Mouse (Mus musculus) thymus, postnatal 36 days (tissue): ENCODE data around the gene Rad9a.
A peak's percentile ranks its signal among the peaks of the same experiment; 100 is the strongest.

ENCODE experiments used
- DNase-seq, 2 experiments: peaks; one replicate each; pipeline ENCODE4 v3.0.0; 2022; ENCODE audit warnings: mixed read lengths in 2 of 2

Rad9a gene

GRCm38 (mm10) chr19:4192251-4192985, 9.0 kb downstream of the Rad9a start:
- no peak for DNase-seq

GRCm38 (mm10) chr19:4191528-4192250, 9.8 kb downstream of the Rad9a start, which contains the start of gene Ppp1ca:
Ppp1ca (plus strand) TSS chr19:4192065.
- DNase-seq: peak; percentile 97 to 99

- DNase-seq: peak; percentile 88 to 96
Observed at GRCm38 (mm10) chr19:4190831-4191334, 10.6 kb downstream of the Rad9a start, which contains the start of gene Tbc1d10c. Tbc1d10c (minus strand) TSS chr19:4191284.

- peak; percentile 47 to 62 for DNase-seq
Observed at GRCm38 (mm10) chr19:4189051-4189620, 12.3 kb downstream of the Rad9a start.

- no peak for DNase-seq
Observed at GRCm38 (mm10) chr19:4187303-4187702, 14.2 kb downstream of the Rad9a start.

GRCm38 (mm10) chr19:4184976-4185975, 16.2 kb downstream of the Rad9a start:
- DNase-seq: peak; percentile 84 to 88

- DNase-seq: no peak
Observed at GRCm38 (mm10) chr19:4183689-4184088, 17.8 kb downstream of the Rad9a start.

- DNase-seq: no peak
Observed at GRCm38 (mm10) chr19:4181892-4182291, 19.6 kb downstream of the Rad9a start.

GRCm38 (mm10) chr19:4180411-4180810, 21.1 kb downstream of the Rad9a start:
- DNase-seq: no peak

- peak in 1 of 2 experiments; percentile 14 for DNase-seq
Observed at GRCm38 (mm10) chr19:4175368-4175947, 26.0 kb downstream of the Rad9a start, which contains the start of gene Carns1. Carns1 (minus strand) TSS chr19:4175479.

GRCm38 (mm10) chr19:4172925-4173324, 28.5 kb downstream of the Rad9a start:
- DNase-seq: no peak

- DNase-seq: no peak
Observed at GRCm38 (mm10) chr19:4171393-4172290, 29.8 kb downstream of the Rad9a start.

- DNase-seq: no peak
Observed at GRCm38 (mm10) chr19:4170723-4171392, 30.6 kb downstream of the Rad9a start.

GRCm38 (mm10) chr19:4169810-4170209, 31.7 kb downstream of the Rad9a start:
- no peak for DNase-seq

GRCm38 (mm10) chr19:4169378-4169784, 32.1 kb downstream of the Rad9a start:
- peak; percentile 99 to 100 for DNase-seq

GRCm38 (mm10) chr19:4166678-4167476, 34.6 kb downstream of the Rad9a start:
- no peak for DNase-seq

GRCm38 (mm10) chr19:4164721-4165120, 36.7 kb downstream of the Rad9a start:
- DNase-seq: no peak

- no peak for DNase-seq
Observed at GRCm38 (mm10) chr19:4164100-4164499, 37.4 kb downstream of the Rad9a start.

- DNase-seq: no peak
Observed at GRCm38 (mm10) chr19:4163543-4163887, 37.9 kb downstream of the Rad9a start.
